Mouse (Mus musculus) embryo, embryonic 9.5 days (tissue): ENCODE measurements around the gene Rbfox3.

Experiments
- DNase-seq: peaks from one replicate; pipeline ENCODE4 v3.0.0-alpha.2; 2017; ENCODE audit errors: extremely low spot score

Rbfox3 gene

DNA sequence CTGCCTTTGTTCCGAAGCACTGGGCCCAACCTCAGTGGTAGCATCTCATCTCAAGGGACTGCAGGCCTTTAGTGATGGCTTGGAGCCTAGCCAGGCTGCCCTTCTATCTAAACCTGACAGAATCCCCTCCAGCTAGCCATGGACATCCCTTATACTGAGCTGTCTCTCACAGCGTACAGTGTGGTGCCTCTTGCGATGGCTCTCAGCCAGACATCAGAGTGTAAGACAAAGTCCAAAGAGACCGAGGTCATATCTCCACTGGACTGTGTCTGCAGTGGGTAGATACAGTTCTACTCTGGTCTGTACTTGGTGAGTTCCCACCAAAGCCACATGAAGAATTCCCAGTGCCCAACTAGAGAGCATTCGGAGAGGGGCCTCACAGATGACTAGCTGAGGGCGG is 240.2 kb downstream of the Rbfox3 start:
- DNase-seq: no peak

DNA sequence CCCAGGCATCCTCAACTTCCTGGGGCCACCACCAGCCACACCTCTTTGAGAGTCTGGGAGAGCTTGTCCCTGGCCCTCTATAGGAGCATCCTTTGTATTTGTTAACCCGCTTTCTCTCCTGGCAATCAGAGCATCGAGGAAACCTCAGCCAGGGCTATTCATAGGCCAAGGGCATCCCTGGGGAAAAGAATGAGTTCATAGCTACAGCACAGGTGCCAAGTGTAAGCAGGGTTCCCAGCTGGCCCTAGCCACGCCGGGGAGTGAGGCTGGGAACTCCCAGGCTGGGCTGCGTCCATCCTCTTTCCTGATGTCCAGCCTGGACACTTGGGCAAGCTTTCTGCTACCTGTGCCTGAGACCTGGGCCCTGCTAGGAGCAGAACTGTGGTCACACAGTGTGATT is 241.6 kb downstream of the Rbfox3 start:
- DNase-seq: no peak

DNA sequence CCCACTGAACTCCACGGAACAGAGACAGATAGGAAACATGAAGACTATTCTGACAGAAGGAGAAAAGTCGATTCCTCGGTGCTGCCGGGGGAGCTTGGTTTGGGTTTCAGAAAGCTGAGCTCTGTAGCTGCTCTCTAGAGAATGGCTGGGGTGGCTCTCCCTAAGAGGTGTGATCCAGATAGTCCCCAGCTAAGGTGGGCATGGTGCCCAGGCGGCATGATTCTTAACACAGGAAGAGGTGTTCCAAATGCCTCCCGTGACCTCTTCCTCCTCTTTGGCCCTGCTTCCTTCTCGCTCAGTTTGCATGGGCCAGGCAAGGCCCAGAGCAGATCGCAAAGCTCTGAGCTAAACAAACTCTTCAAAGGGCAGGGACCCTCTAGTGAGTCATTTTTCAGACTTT is 243.0 kb downstream of the Rbfox3 start:
- no peak for DNase-seq

DNA sequence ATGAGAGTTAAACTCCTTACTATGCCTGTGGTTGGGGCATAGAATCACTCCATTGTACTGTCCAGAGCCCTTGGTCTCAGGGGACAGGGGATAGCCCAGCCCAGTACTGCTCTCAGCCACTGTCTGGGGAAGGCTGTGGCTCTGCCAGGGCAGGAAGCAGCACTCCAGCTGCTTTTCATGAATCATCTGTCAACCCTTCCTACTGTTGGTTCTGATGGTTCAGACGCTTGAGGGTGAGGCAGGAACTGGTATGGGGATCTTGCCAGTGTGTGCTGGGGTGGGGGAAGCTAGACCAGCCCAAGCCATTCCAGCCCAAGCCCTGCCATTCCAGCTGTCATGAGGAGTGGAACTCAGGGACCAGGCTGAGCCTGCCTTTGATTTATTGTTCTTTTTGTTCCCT is 243.5 kb downstream of the Rbfox3 start:
- DNase-seq: no peak

DNA sequence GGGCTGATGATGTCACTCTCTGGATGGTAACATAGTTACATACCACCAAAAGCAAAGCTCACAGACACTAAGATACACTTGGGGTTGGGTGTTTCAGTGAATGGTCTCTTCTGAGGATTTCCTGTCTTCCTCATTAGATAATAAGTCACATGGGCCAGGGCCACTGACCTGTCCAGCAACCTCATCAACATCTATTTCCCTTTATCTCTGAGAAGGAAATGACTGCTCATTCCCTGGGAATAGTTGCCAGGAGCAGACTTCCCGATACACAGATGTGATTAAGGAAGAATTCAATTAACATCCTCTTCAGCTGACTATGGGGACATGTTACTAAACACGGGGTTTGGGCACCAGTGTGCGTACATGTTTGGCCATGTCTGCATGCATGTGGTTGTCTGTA is 245.2 kb downstream of the Rbfox3 start:
- no peak for DNase-seq

DNA sequence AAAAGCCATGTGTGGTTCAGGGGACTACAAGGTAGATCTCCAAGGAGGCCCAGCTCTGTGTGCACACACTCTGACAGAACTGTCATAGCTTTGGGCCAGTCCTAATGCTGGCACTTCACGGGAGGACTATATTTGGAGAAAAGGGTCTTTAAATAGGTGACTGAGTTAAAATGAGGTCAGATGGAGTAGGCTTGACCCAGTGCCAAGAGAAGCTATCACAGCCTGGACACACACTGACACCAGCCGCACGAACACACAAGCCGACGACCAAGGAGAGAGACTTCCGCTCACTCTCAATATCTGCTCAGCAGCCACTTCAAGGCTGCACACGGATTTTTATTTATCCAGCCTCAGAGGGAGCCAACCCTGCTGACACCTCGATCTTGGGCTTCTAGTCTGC is 248.1 kb downstream of the Rbfox3 start:
- DNase-seq: no peak

DNA sequence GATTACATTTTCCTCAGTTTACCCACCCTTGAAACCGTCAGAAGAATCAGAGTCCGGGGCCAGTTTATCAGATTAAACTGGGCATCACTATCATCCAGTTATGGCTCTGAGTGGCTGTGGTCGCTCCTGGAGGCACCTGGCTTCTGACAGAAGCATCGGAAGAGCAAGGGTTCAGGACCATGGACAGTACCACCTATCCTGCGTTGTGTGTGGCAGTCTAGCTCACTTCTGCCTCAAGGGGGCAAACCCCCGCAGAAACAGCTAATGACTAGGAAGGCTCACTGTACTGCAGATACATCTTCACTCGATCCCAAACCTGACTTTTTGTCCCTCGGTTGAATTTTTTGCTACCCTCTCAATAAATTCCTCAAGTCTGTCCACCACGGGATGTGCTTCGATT is 252.1 kb downstream of the Rbfox3 start:
- DNase-seq: peak; percentile 44

DNA sequence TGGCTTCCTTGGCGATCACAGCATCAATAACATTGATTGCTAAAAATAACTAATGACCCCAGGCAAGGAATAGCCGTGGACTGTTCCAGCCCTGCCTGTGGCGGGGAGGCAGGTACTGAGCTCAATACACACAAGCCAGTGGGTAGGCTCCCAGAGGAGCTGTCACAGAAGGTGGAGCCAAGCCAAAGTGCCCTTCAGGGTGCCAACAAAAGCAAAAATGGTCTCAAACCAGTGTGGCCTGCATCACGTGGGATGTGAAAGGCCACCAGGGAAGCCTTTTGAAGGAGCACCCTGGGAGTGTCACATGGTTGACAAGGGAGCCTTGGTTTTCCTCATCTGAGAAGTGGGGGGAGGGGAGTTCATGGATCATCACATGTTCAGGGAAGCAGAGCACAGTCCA is 255.6 kb downstream of the Rbfox3 start:
- DNase-seq: no peak

DNA sequence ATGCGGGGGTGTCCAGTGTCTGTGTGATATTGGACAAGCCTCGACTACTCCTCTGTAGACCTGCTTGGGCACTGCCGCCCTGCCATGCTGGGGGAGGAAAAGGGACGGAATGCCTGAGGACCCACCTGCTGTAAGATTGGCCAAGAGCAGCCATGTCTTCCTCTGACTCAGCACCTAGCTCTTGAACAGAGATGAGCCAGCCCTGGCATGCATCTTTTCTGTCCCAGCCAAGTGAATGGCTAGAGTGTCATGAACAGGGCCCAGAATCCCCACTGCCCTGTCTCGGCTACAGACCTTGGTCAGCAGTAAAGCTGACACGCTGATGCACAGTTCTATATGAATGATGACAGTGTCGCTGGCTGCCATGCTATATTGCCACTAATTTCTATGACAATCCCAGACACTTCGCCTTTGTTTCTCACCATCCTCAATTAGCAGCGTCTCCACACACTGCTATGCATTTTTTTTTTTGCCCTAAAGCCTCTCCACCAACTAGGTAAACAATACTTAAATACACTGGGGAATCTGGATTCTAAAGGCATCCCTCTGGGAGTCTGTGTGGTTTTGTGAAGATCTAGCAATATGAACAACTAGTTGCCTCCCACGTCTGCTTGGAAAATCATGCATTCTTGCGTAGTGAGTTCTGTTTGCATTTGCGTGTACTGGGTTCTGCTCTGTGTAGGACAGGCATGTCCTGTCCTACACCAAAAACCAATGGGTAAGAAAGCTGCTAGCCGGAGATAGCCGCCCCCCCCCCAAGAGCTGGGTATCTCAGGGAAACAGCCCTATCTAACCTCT is 257.7 kb downstream of the Rbfox3 start:
- no peak for DNase-seq

DNA sequence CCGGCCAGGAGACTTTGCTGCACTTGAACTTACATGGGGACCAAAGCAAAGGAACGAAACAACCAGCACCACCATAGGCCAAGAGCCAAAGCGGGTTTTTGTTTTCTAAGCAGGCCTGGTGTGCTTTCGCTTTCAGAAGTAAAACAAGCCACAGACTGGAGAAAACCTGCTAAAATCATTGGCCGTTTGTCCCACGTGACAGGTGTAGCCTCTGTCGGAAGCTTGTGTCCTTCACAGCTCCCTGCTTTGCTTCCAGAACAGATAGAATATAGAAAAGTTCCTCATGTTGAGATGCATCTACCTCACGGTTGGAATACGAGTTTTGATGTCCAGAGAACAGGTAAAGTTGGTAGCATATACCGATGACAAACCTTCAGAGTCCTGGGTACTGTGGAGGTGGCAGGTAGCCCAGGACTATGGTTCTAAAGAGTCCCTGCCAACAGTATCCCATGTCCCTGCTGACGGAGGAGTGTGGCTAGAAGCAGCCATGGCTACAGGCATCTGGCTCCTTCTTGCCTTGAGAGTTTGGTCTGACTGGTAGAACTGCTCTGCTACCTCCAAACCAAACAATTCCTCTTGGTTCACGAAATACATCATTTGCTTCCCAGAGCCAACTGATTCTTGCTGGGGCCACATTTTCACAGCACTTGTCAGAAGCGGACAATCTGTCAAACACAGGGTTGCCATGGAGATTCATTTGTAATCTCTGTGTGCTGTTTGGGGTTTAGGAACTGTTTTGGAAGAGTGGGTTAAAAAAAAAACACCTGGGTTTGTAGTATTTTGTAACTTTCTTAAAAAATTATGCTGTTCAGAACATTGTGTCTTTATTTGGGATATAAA is 258.8 kb downstream of the Rbfox3 start:
- DNase-seq: no peak

DNA sequence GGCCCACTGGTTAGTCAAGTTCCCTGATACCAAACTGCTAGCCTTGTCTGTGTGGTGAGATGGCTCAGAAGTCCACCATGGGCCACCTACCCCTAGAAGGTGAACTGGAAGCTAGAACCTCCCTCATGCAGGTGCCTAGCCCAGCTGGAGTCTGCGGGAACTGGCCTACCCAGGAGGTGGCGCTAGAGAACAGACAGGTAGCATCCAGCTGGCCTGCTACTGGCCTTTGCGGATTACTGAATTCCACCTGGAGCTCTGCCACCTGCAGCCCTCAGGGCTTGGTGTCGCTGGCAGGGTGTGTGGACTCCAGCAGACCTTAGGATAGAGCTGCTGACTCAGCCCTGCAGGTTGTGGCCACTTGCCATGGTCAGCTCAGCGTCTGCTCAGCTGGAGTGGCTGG is 263.0 kb downstream of the Rbfox3 start:
- DNase-seq: peak; percentile 22

DNA sequence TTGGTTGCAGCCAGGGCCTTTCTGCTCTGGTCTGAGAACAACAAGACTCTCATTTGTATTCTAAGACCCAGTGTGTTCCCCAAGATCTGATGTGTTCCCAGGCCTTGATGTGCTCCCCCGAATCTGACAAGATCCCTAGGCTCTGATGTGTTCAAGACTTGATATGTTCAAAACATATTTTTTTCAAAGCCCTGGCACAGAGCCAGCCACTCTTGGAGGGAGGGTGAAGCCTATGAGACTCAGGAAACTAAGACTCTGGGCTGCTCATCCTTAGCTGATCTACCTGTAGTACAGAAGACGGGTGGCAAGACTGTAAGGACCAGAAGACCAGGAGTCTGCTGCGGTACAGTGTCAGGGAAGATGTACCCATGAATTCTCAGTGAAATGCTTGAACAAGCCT is 264.5 kb downstream of the Rbfox3 start:
- no peak for DNase-seq

DNA sequence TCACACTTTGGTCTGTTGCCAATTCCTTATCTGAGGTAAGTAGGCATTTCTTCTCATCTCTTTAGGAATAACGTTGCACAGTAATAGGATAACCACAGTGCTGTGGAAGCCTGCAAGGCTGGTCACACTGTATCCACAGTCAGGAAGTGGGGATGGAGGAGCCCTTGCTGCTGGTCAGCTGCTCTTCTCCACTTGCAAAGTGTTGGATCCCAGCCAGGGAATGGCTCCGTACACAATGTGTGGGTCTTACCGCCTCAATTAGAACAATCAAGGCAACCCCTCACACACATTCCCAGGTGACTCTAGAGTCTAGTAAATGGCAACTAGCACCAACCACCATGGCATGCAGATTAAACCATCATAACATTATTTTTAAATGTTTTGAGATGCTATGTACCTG is 266.2 kb downstream of the Rbfox3 start:
- no peak for DNase-seq

DNA sequence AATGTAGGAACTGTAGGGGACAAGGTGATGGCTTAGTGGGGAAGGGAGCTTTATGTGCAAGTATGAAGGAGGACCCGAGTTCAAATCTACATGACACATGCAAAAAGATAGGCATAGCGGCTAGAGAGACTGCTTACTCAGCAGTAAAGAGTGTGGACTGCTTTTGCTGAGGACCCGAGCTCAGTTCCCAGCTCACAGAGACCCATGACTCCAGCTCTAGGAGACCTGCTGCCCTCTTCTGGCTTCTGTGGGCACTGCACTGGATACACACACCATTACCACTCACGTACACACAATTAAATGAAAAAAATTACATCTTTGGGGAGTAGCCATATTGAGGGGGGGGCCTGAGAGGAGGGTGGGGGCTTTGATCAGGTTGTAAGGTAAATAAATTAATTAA is 270.7 kb downstream of the Rbfox3 start:
- no peak for DNase-seq

DNA sequence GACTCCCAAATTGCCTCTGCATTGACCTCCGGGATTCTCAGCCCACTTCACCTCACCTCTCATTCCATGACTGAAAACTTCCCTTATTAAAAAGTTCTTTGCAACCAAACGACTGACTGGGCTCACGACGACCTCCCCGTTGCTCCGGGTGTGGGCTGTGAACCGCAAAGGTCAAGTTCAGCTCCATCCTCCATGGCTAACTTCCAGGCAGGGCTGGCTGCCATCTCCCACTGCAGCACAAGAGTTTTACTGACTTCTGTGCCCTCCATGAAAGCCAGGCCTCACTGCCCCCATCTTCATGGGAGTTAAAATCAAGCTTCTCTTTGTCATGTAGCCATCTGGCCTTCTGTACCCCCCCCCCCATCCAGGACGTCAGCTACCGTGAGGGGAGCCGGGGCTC is 273.7 kb downstream of the Rbfox3 start:
- no peak for DNase-seq

DNA sequence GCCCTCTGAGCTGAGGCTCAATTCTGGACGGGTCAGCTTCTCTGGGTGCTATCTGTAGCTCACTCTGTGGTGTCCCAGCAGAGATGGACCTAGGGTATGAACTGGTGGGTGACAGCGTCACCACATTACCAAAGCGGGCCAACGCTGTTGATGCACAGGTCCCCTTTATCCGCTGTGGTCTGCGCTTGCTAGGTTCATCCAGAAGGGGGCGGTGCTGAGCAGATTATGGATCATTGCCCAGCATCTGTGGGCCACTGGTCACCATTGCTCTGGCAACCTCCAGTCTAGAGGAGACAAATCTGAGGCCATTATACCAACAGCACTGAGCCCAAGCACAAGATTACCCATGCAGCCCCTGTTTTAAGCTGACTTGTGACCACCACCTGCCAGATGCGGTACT is 276.8 kb downstream of the Rbfox3 start:
- peak; percentile 38 for DNase-seq

DNA sequence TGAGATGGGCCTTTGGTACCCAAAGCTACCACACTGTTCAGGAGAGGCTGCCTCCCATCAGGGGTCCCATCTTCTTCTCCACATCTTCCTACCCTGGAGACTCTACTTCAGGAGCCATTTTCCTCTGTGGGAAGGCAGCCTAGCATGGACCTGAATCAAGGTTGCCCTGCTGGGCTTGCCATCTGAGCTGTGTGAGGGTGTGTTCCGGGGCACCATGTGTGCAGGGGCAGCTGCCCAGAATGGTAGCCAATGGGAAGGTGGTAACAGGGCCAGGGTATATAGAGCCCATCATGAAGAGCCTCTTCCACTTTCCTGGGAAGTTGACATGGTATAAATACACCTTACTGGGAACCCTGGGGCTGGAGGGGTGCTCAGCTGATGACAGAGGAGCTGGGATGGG is 281.7 kb downstream of the Rbfox3 start:
- no peak for DNase-seq

DNA sequence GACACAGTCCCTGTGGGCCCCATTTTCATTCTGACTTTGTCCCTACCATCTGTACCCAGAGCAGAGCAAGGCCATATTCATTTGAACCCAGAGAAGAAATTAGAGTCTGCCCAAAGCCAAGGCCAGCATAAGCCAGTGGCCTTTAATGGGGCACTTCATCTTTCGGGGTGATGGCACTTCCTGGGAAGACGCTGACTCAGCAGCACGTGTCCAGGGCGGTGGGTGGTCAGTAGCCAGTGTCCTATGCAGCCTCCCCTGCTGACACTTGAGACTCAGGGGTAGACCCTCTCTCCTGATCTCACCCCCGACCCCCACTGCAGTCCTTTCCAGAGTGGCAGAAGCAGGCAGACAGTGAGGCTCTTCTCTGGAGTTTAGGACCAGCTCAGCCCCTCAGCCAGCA is 283.9 kb downstream of the Rbfox3 start:
- no peak for DNase-seq

DNA sequence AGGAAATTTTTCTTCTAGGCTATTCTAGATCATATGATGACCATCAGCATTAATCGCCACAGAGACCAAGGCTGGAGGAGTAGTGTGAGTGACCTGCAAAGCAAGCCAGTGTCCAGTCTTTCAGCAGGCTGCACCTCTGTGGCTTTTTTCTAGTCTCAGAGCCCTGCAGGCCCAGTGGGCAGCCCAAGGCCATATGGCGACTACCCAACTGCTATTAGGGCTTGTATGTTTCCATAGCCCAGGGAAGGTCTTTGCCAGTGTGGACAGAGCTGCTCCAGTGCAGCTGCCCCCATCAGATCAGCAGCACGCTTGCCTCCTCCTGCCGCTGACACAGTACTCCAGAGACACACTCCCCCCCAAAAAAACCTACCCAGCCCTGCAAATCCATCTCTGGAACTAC is 290.5 kb downstream of the Rbfox3 start:
- DNase-seq: no peak

DNA sequence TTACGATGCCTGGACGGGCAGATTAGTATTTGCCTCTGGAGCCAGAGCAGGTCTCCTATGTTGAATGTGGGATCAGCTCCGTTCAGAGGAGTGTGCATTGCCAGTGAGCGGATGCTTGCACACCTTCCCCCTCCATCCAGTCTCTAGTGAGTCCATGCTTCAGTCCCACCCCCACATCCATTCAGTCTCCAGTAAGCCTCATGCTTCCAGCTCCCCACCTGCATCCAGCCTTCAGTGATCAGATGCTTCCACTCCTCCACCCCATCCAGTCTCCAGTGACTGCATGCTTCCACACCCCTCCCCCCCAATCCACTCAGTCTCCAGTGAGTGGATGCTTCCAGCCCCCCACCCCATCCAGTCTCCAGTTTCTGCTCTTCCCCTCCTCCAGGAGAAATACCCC is 297.3 kb downstream of the Rbfox3 start:
- DNase-seq: no peak

DNA sequence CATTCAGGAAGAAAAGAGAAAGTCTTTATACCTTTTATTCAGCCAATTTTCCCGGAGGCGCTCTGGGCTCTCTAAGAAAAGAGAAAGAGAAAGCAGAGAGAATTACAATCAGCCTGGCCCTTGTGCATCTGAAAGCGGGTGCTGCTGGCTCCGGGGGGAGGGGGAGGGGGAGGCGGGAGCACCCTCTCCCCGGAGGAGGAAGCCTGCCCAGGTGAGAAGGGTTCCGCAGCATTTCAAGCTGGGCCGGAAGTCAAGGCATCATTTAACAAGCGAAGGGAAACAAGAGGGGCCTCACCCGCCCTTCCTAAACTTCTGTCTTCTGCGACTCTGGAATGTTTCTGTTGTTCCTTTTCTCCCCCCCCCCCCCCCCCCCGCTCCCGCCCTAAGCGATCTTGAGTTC is 301.3 kb downstream of the Rbfox3 start:
- no peak for DNase-seq

DNA sequence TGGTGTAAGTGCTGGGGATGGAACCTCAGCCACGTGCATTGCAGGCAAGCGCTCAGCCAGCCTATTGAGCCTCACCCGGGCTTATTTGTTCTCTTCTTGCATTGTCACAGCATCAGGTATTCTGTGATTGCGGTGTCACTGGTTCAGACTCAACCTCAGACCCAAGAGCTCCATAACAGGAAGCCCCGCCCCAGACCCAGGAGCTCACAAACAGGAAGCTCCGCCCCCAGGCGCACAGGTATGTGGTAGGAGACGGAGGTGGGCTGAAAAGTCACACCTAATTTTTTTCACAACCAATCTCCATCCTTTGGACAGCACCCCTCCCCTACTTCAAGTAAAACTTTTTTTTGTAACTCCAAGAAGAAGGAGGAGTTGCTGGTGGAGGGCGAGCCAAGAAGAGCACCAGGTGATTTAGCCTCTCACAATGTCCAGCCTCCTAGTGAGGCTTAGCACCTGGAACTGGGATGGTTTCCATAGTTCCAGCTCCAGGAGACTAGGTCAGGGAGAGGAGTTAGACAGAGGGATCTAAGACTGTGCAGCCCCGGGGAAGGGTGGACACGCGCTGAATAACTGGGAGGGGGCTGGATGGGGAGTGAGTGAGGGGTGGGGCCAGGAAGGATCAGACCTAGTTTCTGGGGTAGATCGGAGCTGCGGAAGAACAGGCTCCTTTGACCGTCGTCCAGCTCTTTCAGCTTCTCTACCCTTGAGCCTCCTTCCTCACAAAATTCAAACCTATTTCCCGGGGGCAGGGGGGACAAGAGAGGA is 302.0 kb downstream of the Rbfox3 start:
- DNase-seq: no peak

DNA sequence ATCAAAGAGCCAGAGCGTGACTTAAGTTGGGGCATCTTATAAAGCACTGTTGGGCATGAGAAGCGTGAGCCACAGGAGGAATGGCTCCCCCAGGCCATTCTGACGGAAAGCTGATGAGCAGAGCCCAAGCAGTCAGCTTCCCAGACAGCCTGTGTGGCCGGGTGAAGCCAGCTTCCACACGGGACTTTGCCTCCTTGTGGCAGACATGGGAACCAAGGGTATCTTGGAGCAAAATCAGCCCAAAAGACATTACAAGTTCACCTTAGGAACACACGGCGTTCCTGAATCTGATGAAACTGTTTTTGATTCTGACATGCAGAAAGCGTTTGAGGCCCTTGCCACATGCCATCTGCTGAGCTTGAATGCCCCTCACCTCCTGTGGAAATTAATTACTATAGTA is 303.5 kb downstream of the Rbfox3 start:
- DNase-seq: no peak
